18 mouse cellular contexts compared by ENCODE assay signal in the genomic region with DNA sequence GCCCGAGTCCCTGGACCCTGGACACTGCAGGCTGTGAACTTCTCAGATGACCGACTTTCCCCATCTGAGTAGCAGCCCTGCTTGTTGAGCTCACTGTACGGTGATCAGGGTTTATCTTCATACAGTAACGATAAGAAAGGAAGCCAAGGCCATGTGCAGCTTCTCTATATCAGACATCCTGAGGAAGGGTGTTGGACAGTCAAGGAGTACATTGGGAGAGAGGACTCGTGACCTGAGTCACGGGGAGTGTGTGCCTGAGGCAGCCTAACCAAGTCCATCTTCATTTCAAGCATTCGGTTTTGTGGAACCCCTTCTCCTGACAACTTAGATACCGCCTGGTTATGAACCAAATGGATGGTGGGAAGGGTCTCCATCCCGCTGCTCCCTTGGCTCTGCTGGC. TPM values are rescaled to one million over a fixed set of nuclear protein-coding genes. Genes with fewer than 3 reads are reported as not detected.
DNase-seq lines count a peak whose midpoint lies in the region; ATAC-seq lines count a peak whose summit lies in the region.
"Had no signal": no experiment of that assay in that cellular context is flagged by ENCODE, and none has a peak within 500 bp of the region (broad histone marks: within the 10 kb centered on the region; RNA-seq: fewer than 3 reads in every experiment).

No protein-coding gene starts in this region.

- peak overlapping the region; percentile 44 for H3K27ac ChIP-seq in embryonic facial prominence, embryonic 13.5 days
- H3K27ac ChIP-seq in embryonic facial prominence, embryonic 10.5 days (replicated peaks), result no peak overlapping the region
- H3K27ac ChIP-seq in hindbrain, embryonic 15.5 days (replicated peaks), result 0 out of 2 replicates have a peak overlapping the region, but pooled peaks have one; percentile 17
- H3K27ac ChIP-seq in hindbrain, embryonic 11.5 days (ENCODE audit: low read depth, low read length), result no peak overlapping the region
- H3K27ac ChIP-seq in neural tube, embryonic 15.5 days (replicated peaks), result peak overlapping the region; percentile 41; the same call in 1 of the 2 replicates
- no peak overlapping the region for H3K27ac ChIP-seq in forebrain, embryonic 15.5 days (replicated peaks)
- H3K27ac ChIP-seq: embryonic facial prominence, embryonic 12.5 days; hindbrain, embryonic 13.5 days; liver, embryonic 14.5 days had no signal

- H3K36me3 ChIP-seq in embryonic facial prominence, embryonic 13.5 days, result no peaks in the 10 kb centered on the region
- peaks cover 2% of the 10 kb centered on the region; the same call in 1 of the 2 replicates for H3K36me3 ChIP-seq in embryonic facial prominence, embryonic 10.5 days (replicated peaks)
- no peaks in the 10 kb centered on the region for H3K36me3 ChIP-seq in hindbrain, embryonic 15.5 days
- no peaks in the 10 kb centered on the region for H3K36me3 ChIP-seq in hindbrain, embryonic 11.5 days (ENCODE audit: control insufficient read depth, insufficient read depth, low read length)
- H3K36me3 ChIP-seq in neural tube, embryonic 15.5 days, result no peaks in the 10 kb centered on the region
- no peaks in the 10 kb centered on the region for H3K36me3 ChIP-seq in forebrain, embryonic 15.5 days
- H3K36me3 ChIP-seq: embryonic facial prominence, embryonic 12.5 days; hindbrain, embryonic 13.5 days had no signal

- H3K9ac ChIP-seq in embryonic facial prominence, embryonic 13.5 days, result no peak overlapping the region
- H3K9ac ChIP-seq in hindbrain, embryonic 15.5 days, result no peak overlapping the region
- H3K9ac ChIP-seq in hindbrain, embryonic 11.5 days (ENCODE audit: low read depth, low read length), result no peak overlapping the region
- no peak overlapping the region for H3K9ac ChIP-seq in neural tube, embryonic 15.5 days (replicated peaks)
- no peak overlapping the region for H3K9ac ChIP-seq in forebrain, embryonic 15.5 days (replicated peaks)
- H3K9ac ChIP-seq: embryonic facial prominence, embryonic 12.5 days; liver, embryonic 14.5 days had no signal

- peaks cover 26% of the 10 kb centered on the region for H3K4me1 ChIP-seq in embryonic facial prominence, embryonic 13.5 days
- H3K4me1 ChIP-seq in embryonic facial prominence, embryonic 10.5 days, result peaks cover 25% of the 10 kb centered on the region
- H3K4me1 ChIP-seq in hindbrain, embryonic 15.5 days (replicated peaks), result peaks cover 8% of the 10 kb centered on the region
- H3K4me1 ChIP-seq in hindbrain, embryonic 11.5 days (replicated peaks; ENCODE audit: control insufficient read depth, insufficient read depth, low read length), result peaks cover 2% of the 10 kb centered on the region; the same call in 1 of the 2 replicates
- peaks cover 21% of the 10 kb centered on the region for H3K4me1 ChIP-seq in neural tube, embryonic 15.5 days
- 0 out of 2 replicates have a peak, but pooled peaks cover 4% of the 10 kb centered on the region for H3K4me1 ChIP-seq in forebrain, embryonic 15.5 days

- H3K27me3 ChIP-seq in embryonic facial prominence, embryonic 13.5 days, result no peaks in the 10 kb centered on the region
- peaks cover 12% of the 10 kb centered on the region; the same call in 1 of the 2 replicates for H3K27me3 ChIP-seq in embryonic facial prominence, embryonic 10.5 days (replicated peaks; ENCODE audit: low read depth, poor library complexity, severe bottlenecking)
- H3K27me3 ChIP-seq in hindbrain, embryonic 15.5 days, result no peaks in the 10 kb centered on the region
- no peaks in the 10 kb centered on the region; the same call in 1 of the 2 replicates for H3K27me3 ChIP-seq in hindbrain, embryonic 11.5 days (ENCODE audit: control insufficient read depth, insufficient read depth, low read length)
- H3K27me3 ChIP-seq in neural tube, embryonic 15.5 days (replicated peaks), result no peaks in the 10 kb centered on the region
- H3K27me3 ChIP-seq in forebrain, embryonic 15.5 days, result no peaks in the 10 kb centered on the region
- H3K27me3 ChIP-seq: CH12.LX; embryonic facial prominence, embryonic 12.5 days; hindbrain, embryonic 13.5 days had no signal

- no peak overlapping the region for H3K4me2 ChIP-seq in embryonic facial prominence, embryonic 13.5 days
- H3K4me2 ChIP-seq in hindbrain, embryonic 15.5 days, result no peak overlapping the region
- H3K4me2 ChIP-seq in hindbrain, embryonic 11.5 days (replicated peaks; ENCODE audit: low read depth, low read length), result no peak overlapping the region
- no peak overlapping the region for H3K4me2 ChIP-seq in neural tube, embryonic 15.5 days
- H3K4me2 ChIP-seq in forebrain, embryonic 15.5 days (replicated peaks), result no peak overlapping the region
- H3K4me2 ChIP-seq: embryonic facial prominence, embryonic 12.5 days; hindbrain, embryonic 13.5 days had no signal

- H3K9me3 ChIP-seq in embryonic facial prominence, embryonic 13.5 days, result no peaks in the 10 kb centered on the region
- H3K9me3 ChIP-seq in embryonic facial prominence, embryonic 10.5 days, result no peaks in the 10 kb centered on the region
- no peaks in the 10 kb centered on the region for H3K9me3 ChIP-seq in hindbrain, embryonic 15.5 days
- no peaks in the 10 kb centered on the region for H3K9me3 ChIP-seq in hindbrain, embryonic 11.5 days (ENCODE audit: control insufficient read depth, low read length)
- no peaks in the 10 kb centered on the region for H3K9me3 ChIP-seq in neural tube, embryonic 15.5 days (replicated peaks)
- no peaks in the 10 kb centered on the region for H3K9me3 ChIP-seq in forebrain, embryonic 15.5 days
- H3K9me3 ChIP-seq: embryonic facial prominence, embryonic 12.5 days; hindbrain, embryonic 13.5 days had no signal

- no peak for ATAC-seq in embryonic facial prominence, embryonic 13.5 days (ENCODE audit: insufficient number of reproducible peaks, insufficient read depth, low FRiP score, low TSS enrichment, low read depth)
- ATAC-seq in hindbrain, embryonic 15.5 days (ENCODE audit: low FRiP score, low read depth), result no peak
- ATAC-seq in hindbrain, embryonic 11.5 days (ENCODE audit: low FRiP score), result no peak
- ATAC-seq in neural tube, embryonic 15.5 days (ENCODE audit: low FRiP score), result no peak
- no peak for ATAC-seq in forebrain, embryonic 15.5 days (replicated peaks)
- ATAC-seq: activated CD4-positive, CD25-positive, alpha-beta regulatory T cell, adult 4 months had no signal

- H3K4me3 ChIP-seq in embryonic facial prominence, embryonic 13.5 days, result no peak overlapping the region
- H3K4me3 ChIP-seq in embryonic facial prominence, embryonic 10.5 days, result no peak overlapping the region
- H3K4me3 ChIP-seq in hindbrain, embryonic 15.5 days, result no peak overlapping the region
- H3K4me3 ChIP-seq in hindbrain, embryonic 11.5 days (ENCODE audit: low read depth, low read length), result no peak overlapping the region
- no peak overlapping the region for H3K4me3 ChIP-seq in neural tube, embryonic 15.5 days (replicated peaks)
- no peak overlapping the region for H3K4me3 ChIP-seq in forebrain, embryonic 15.5 days
- H3K4me3 ChIP-seq: embryonic facial prominence, embryonic 12.5 days; hindbrain, embryonic 13.5 days had no signal

- 86% methylated on average over 9 of the region's 9 CpGs for WGBS in embryonic facial prominence, embryonic 13.5 days
- 88% methylated on average over 9 of the region's 9 CpGs for WGBS in embryonic facial prominence, embryonic 10.5 days
- 85% methylated on average over 9 of the region's 9 CpGs for WGBS in hindbrain, embryonic 15.5 days
- 92% methylated on average over 9 of the region's 9 CpGs for WGBS in hindbrain, embryonic 11.5 days
- 86% methylated on average over 9 of the region's 9 CpGs for WGBS in neural tube, embryonic 15.5 days
- 86% methylated on average over 9 of the region's 9 CpGs for WGBS in forebrain, embryonic 15.5 days

- intact Hi-C loops in left cerebral cortex, postnatal 25 days (cut with DNase I), result no loop called here

- DNase-seq in embryonic facial prominence, embryonic 10.5 days (ENCODE audit: low spot score), result no peak
- no peak for DNase-seq in hindbrain, embryonic 11.5 days (ENCODE audit: low spot score)
- DNase-seq in neural tube, embryonic 10.5 days (ENCODE audit: extremely low spot score, low spot score), result no peak
- DNase-seq in left cerebral cortex, postnatal 25 days (ENCODE audit: low spot score in 2 of 2), result no peak
- DNase-seq: cerebellum, adult 11 months; gastrocnemius, postnatal 25 days; kidney, adult 8-10 months; lung, postnatal 14 days; thymus, postnatal 36 days had no signal

RNA-seq across cellular contexts. Expression of a gene that starts 32.0 kb away (rescaled TPM):
- 16.1 and 18.3 TPM in 2 replicates for polyA plus RNA-seq in embryonic facial prominence, embryonic 13.5 days (2015; fragmentation: Nextera tagmentation; extraction: Ambion mirVana)
- 18.7 and 21.0 TPM in 2 replicates for polyA plus RNA-seq in embryonic facial prominence, embryonic 10.5 days (2016; fragmentation: Nextera tagmentation; extraction: Ambion mirVana)
- polyA plus RNA-seq in hindbrain, embryonic 15.5 days (2015; fragmentation: Nextera tagmentation; extraction: Ambion mirVana), result 52.9 and 59.2 TPM in 2 replicates
- polyA plus RNA-seq in hindbrain, embryonic 11.5 days (2014; fragmentation: Nextera tagmentation; extraction: Ambion mirVana), result 23.3 and 29.9 TPM in 2 replicates
- 39.6 and 41.1 TPM in 2 replicates for polyA plus RNA-seq in neural tube, embryonic 15.5 days (2015; fragmentation: Nextera tagmentation; extraction: Ambion mirVana)
- 39.2 and 45.8 TPM in 2 replicates for polyA plus RNA-seq in forebrain, embryonic 15.5 days (2015; fragmentation: Nextera tagmentation; extraction: Ambion mirVana)
- 10 to 100 TPM; 65.8 to 76.2 TPM for total RNA-seq in left cerebral cortex, postnatal 25 days (2021)

RNA-seq across cellular contexts. Expression of a gene that starts 46.1 kb away (rescaled TPM):
- polyA plus RNA-seq in embryonic facial prominence, embryonic 13.5 days (2015; fragmentation: Nextera tagmentation; extraction: Ambion mirVana), result 36.8 and 41.2 TPM in 2 replicates
- polyA plus RNA-seq in embryonic facial prominence, embryonic 10.5 days (2016; fragmentation: Nextera tagmentation; extraction: Ambion mirVana), result 67.3 and 71.2 TPM in 2 replicates
- 44.1 and 46.5 TPM in 2 replicates for polyA plus RNA-seq in hindbrain, embryonic 15.5 days (2015; fragmentation: Nextera tagmentation; extraction: Ambion mirVana)
- 45.9 and 50.9 TPM in 2 replicates for polyA plus RNA-seq in hindbrain, embryonic 11.5 days (2014; fragmentation: Nextera tagmentation; extraction: Ambion mirVana)
- 44.4 and 44.5 TPM in 2 replicates for polyA plus RNA-seq in neural tube, embryonic 15.5 days (2015; fragmentation: Nextera tagmentation; extraction: Ambion mirVana)
- 45.6 and 46.2 TPM in 2 replicates for polyA plus RNA-seq in forebrain, embryonic 15.5 days (2015; fragmentation: Nextera tagmentation; extraction: Ambion mirVana)
- 10 to 100 TPM; 28.0 to 28.1 TPM for total RNA-seq in left cerebral cortex, postnatal 25 days (2021)

Comparison
In these comparisons a context has a peak if more than half of its experiments do, and no peak if none do; other contexts are left out.
1. H3K27ac ChIP-seq: peak in embryonic facial prominence, embryonic 13.5 days (single experiment), hindbrain, embryonic 15.5 days (single experiment) and neural tube, embryonic 15.5 days (single experiment); none in embryonic facial prominence, embryonic 10.5 days (single experiment), hindbrain, embryonic 11.5 days (single experiment) and forebrain, embryonic 15.5 days (single experiment).